Mouse (Mus musculus): ENCODE results near the gene Gnaq. TPM values are rescaled to one million over a fixed set of nuclear protein-coding genes. Genes with fewer than 3 reads are reported as not detected.
"Not testable (repeated sequence)": the region's sequence is repeated elsewhere in the genome, so short reads cannot be mapped to it uniquely, and the experiment has no call there.

Gnaq gene
- total and polyA plus RNA-seq, 3 experiments = 8.1 to 12.9 (median 8.2) TPM

DNA sequence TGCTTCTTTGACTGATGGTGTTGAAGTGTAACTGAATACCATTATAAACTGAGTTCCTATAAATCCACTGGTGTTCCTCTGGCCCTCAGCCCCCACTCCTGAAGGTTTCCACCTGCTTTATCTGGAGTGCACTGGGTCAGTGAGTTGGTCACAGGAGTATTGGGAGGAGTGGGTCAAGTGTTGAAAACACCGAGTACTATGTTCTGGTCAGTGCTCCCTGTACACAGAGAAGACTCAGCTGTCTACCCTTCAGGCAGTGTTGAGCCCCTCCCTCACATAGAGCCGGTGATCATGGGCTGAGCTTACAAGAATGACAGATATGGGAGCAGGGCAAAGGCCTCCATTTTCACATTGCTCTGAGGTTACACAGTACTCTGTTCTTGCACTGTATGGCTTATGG is 28.6 kb downstream of the Gnaq start:
- no peak overlapping the region for H3K9ac ChIP-seq (ENCODE audit: insufficient read depth, low read depth)
- H3K4me3 ChIP-seq (replicated peaks in 1 of 3; ENCODE audit: low read depth in 2 of 3, low read length in 2 of 3, poor library complexity in 1 of 3) = no peak overlapping the region
- TF ChIP-seq IRF4 (IDR thresholded peaks at IDR 0.05; ENCODE audit: low read depth, low read length) (no peak), TCF12 (IDR thresholded peaks at IDR 0.05; ENCODE audit: low read depth, low read length) (no peak), TBP (conservative IDR thresholded peaks at IDR 0.05; ENCODE audit: low read depth, low read length) (no peak), MEF2A (IDR thresholded peaks at IDR 0.05; ENCODE audit: borderline replicate concordance, low read depth, low read length) (no peak), UBTF (IDR thresholded peaks at IDR 0.05; ENCODE audit: low read depth, low read length) (no peak), E2F4 (IDR thresholded peaks at IDR 0.05; ENCODE audit: insufficient replicate concordance, low read depth, low read length) (no peak), NELFE (IDR thresholded peaks at IDR 0.05; ENCODE audit: low read depth, low read length) (no peak), MAZ (IDR thresholded peaks at IDR 0.05; ENCODE audit: low read depth, low read length) (no peak), EP300 (IDR thresholded peaks at IDR 0.05; ENCODE audit: low read length) (no peak)
- no peak for DNase-seq (ENCODE audit: extremely low read depth)
- no peak overlapping the region for H3K4me2 ChIP-seq (ENCODE audit: insufficient read depth, low read depth, poor library complexity, severe bottlenecking)
- dilution Hi-C loops (cut with MboI; ENCODE audit: extremely low pct_ligation_motif_present, extremely low pct_unique_long_range_greater_than_20kb, low sequenced_read_pairs) = no loop called here
- peaks cover 0 to 19% of the 10 kb centered on the region in 2 experiments; a peak in 2 of 4 replicates for H3K4me1 ChIP-seq (ENCODE audit: control insufficient read depth in 1 of 2, insufficient read depth in 2 of 2)
- H3K9me3 ChIP-seq (replicated peaks; ENCODE audit: low read length) = no peaks in the 10 kb centered on the region
- no peak overlapping the region for H3K27ac ChIP-seq (ENCODE audit: insufficient read depth, low read depth)
- no peaks in the 10 kb centered on the region for H3K27me3 ChIP-seq (replicated peaks)
- in situ Hi-C loops (cut with MboI; ENCODE audit: low pct_ligation_motif_present, low pct_unique_long_range_greater_than_20kb, low sequenced_read_pairs) = no loop called here
- 0 out of 2 replicates have a peak, but pooled peaks cover 2% of the 10 kb centered on the region for H3K79me2 ChIP-seq (replicated peaks; ENCODE audit: control insufficient read depth, extremely low read depth, insufficient read depth, poor library complexity, severe bottlenecking)
- peaks cover 0 to 15% of the 10 kb centered on the region in 2 experiments for H3K36me3 ChIP-seq (replicated peaks in 1 of 2; ENCODE audit: control insufficient read depth in 1 of 2, insufficient read depth in 1 of 2, low read length in 1 of 2)

DNA sequence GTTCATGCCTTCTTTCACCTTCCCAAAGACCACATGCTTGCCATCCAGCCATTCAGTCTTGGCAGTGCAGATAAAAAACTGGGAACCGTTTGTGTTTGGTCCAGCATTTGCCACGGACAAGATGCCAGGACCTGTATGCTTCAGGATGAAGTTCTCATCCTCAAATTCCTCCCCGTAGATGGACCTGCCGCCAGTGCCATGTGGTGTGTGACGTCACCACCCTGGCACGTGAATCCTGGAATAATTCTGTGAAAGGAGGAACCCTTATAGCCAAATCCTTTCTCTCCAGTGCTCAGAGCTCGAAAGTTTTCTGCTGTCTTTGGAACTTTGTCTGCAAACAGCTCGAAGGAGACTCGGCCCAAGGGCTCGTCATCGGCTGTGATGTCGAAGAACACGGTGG is 31.8 kb downstream of the Gnaq start:
- H3K9me3 ChIP-seq (replicated peaks; ENCODE audit: low read length); dilution Hi-C loops (cut with MboI; ENCODE audit: extremely low pct_ligation_motif_present, extremely low pct_unique_long_range_greater_than_20kb, low sequenced_read_pairs); H3K4me2 ChIP-seq (ENCODE audit: insufficient read depth, low read depth, poor library complexity, severe bottlenecking); H3K27ac ChIP-seq (ENCODE audit: insufficient read depth, low read depth); H3K79me2 ChIP-seq (replicated peaks; ENCODE audit: control insufficient read depth, extremely low read depth, insufficient read depth, poor library complexity, severe bottlenecking); H3K4me3 ChIP-seq (replicated peaks in 1 of 3; ENCODE audit: low read depth in 2 of 3, low read length in 2 of 3, poor library complexity in 1 of 3); DNase-seq (ENCODE audit: extremely low read depth); in situ Hi-C loops (cut with MboI; ENCODE audit: low pct_ligation_motif_present, low pct_unique_long_range_greater_than_20kb, low sequenced_read_pairs); H3K27me3 ChIP-seq (replicated peaks); H3K9ac ChIP-seq (ENCODE audit: insufficient read depth, low read depth): not testable (repeated sequence)
- peaks cover 0 to 44% of the 10 kb centered on the region in 2 experiments; a peak in 2 of 4 replicates for H3K4me1 ChIP-seq (ENCODE audit: control insufficient read depth in 1 of 2, insufficient read depth in 2 of 2)
- peaks cover 0 to 20% of the 10 kb centered on the region in 2 experiments for H3K36me3 ChIP-seq (replicated peaks in 1 of 2; ENCODE audit: control insufficient read depth in 1 of 2, insufficient read depth in 1 of 2, low read length in 1 of 2)

DNA sequence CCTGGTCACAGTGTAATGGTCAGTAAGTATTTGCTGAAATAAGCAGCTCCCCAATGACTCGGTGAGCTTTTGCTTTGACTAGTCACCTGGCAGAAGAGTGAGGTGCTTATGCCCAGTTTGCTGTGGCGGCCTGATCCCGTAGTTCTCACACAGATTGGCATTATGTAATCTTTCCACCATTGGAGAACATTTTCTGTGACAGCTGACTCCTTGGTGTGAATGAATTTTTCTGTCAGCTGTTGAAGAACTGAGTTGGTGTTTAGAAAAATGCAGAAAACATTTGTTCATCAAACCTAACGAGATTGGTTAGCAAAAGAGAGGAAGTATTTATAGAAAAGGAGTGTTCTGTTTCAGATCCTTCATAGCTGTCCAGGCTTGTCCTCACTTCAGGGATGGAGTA is 34.6 kb downstream of the Gnaq start:
- dilution Hi-C loops (cut with MboI; ENCODE audit: extremely low pct_ligation_motif_present, extremely low pct_unique_long_range_greater_than_20kb, low sequenced_read_pairs) (no loop called here), in situ Hi-C loops (cut with MboI; ENCODE audit: low pct_ligation_motif_present, low pct_unique_long_range_greater_than_20kb, low sequenced_read_pairs) (no loop called here)
- no peak overlapping the region for H3K27ac ChIP-seq (ENCODE audit: insufficient read depth, low read depth)
- TF ChIP-seq TBP (conservative IDR thresholded peaks at IDR 0.05; ENCODE audit: low read depth, low read length) (no peak), UBTF (IDR thresholded peaks at IDR 0.05; ENCODE audit: low read depth, low read length) (no peak), MAFK (IDR thresholded peaks at IDR 0.05; ENCODE audit: insufficient replicate concordance, low read length) (no peak), USF1 (IDR thresholded peaks at IDR 0.05; ENCODE audit: low read depth, low read length) (no peak), ZKSCAN1 (IDR thresholded peaks at IDR 0.05; ENCODE audit: borderline replicate concordance, low read depth, low read length) (no peak), EP300 (IDR thresholded peaks at IDR 0.05; ENCODE audit: low read length) (no peak), JUN (IDR thresholded peaks at IDR 0.05; ENCODE audit: insufficient read depth, low read depth, low read length) (no peak), TCF12 (IDR thresholded peaks at IDR 0.05; ENCODE audit: low read depth, low read length) (no peak)
- no peak overlapping the region for H3K9ac ChIP-seq (ENCODE audit: insufficient read depth, low read depth)
- H3K36me3 ChIP-seq (replicated peaks in 1 of 2; ENCODE audit: control insufficient read depth in 1 of 2, insufficient read depth in 1 of 2, low read length in 1 of 2) = peaks cover 0 to 14% of the 10 kb centered on the region in 2 experiments
- no peak overlapping the region for H3K4me2 ChIP-seq (ENCODE audit: insufficient read depth, low read depth, poor library complexity, severe bottlenecking)
- no peak for DNase-seq (ENCODE audit: extremely low read depth)
- peaks cover 0 to 30% of the 10 kb centered on the region in 2 experiments; a peak in 2 of 4 replicates for H3K4me1 ChIP-seq (ENCODE audit: control insufficient read depth in 1 of 2, insufficient read depth in 2 of 2)
- H3K4me3 ChIP-seq (replicated peaks in 1 of 3; ENCODE audit: low read depth in 2 of 3, low read length in 2 of 3, poor library complexity in 1 of 3) = no peak overlapping the region
- H3K27me3 ChIP-seq (replicated peaks) = no peaks in the 10 kb centered on the region
- no peaks in the 10 kb centered on the region for H3K9me3 ChIP-seq (replicated peaks; ENCODE audit: low read length)
- no peaks in the 10 kb centered on the region for H3K79me2 ChIP-seq (replicated peaks; ENCODE audit: control insufficient read depth, extremely low read depth, insufficient read depth, poor library complexity, severe bottlenecking)

All from CH12.LX (cell line).